Mouse (Mus musculus): ENCODE measurements around the gene Zfand2b.

Gene Zfand2b

DNA sequence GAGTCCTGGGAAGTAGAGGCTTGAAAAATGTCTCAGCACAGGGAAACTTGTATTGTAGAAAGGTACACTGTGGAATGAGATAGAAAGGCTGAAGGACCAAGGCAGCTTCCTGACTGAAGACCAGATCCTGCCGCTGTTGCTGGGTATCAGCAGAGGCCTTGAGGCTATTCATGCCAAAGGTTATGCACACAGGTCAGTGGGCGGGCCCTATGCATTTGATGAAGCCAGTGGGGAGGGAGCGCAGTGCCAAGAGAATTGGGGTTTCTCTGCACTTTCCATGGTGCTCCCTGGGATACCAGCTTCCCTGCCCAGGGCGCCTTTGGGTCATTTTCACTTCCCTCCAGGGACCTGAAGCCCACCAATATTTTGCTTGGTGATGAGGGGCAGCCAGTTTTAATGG, 44.1 kb downstream of the Zfand2b start:
- DNase-seq (ENCODE audit: low read depth, low spot score): no peak

DNA sequence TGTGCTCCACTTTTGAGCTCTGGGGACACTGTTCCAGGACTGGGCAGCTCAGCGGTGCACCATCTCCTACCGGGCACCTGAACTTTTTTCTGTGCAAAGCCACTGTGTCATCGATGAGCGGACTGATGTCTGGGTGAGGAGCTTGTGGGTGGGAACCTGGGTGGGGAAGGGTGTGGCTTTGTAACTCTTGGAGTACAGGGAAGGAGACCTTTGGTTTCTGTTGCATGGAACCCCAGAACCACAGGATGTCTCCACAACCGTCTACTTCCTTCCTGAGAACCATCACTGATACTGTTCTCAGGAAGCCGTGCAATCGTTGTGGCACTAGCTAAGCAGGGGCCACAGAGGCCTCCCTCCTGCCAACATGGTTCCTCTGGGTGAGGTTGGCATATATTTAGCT, 44.6 kb downstream of the Zfand2b start:
- DNase-seq (ENCODE audit: low read depth, low spot score): no peak

DNA sequence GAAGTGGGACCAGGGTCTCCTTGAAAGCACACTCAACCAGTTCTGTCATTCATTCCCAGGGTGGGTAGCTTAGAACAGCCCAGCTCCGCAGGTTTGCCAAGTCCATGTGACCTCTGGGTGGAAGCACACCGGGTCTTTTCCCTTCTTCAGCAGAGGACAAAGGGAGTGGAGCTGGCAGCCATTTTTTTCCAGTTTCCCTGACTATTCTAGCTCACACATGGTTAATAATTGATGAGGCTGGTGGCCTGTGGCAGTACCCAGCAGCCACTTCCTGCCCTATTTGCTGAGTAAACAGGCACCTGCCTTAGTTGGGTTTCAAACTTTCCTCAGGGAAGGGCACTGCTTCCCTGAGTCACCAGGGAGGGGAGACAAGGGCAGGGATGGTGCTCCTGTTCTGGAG, 46.0 kb downstream of the Zfand2b start:
- DNase-seq (ENCODE audit: low read depth, low spot score): no peak

DNA sequence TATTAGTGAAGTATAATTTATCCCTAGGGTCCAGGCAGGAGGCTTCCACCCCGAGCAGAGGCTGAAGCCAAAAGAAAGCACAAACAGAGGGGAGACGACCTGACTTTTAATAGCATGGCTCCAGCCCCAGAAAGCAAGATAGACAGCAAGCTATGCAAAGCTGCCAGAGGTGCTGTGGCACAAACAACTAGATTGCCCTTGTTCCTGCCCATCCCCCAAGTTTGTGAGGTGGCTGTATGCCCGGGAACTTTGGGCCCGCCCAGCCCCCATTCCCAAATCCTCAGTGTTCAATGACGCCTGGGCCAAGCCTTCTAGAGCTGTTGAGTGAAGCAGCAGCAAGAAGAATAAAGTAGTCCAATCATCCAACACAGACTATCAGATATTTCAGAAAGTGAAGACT, 46.4 kb downstream of the Zfand2b start:
- DNase-seq (ENCODE audit: low read depth, low spot score): peak; percentile 24

DNA sequence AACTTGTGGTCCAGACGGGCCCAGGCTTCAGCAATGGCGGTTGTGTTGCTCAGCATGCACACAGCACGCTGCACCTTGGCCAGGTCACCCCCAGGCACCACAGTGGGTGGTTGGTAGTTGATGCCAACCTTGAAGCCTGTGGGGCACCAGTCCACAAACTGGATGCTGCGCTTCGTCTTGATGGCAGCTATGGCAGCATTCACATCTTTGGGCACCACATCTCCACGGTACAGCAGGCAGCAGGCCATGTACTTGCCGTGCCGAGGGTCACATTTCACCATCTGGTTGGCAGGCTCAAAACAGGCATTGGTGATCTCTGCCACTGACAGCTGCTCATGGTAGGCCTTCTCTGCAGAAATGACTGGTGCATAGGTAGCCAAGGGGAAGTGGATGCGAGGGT, 47.3 kb downstream of the Zfand2b start:
- DNase-seq (ENCODE audit: low read depth, low spot score): no peak

DNA sequence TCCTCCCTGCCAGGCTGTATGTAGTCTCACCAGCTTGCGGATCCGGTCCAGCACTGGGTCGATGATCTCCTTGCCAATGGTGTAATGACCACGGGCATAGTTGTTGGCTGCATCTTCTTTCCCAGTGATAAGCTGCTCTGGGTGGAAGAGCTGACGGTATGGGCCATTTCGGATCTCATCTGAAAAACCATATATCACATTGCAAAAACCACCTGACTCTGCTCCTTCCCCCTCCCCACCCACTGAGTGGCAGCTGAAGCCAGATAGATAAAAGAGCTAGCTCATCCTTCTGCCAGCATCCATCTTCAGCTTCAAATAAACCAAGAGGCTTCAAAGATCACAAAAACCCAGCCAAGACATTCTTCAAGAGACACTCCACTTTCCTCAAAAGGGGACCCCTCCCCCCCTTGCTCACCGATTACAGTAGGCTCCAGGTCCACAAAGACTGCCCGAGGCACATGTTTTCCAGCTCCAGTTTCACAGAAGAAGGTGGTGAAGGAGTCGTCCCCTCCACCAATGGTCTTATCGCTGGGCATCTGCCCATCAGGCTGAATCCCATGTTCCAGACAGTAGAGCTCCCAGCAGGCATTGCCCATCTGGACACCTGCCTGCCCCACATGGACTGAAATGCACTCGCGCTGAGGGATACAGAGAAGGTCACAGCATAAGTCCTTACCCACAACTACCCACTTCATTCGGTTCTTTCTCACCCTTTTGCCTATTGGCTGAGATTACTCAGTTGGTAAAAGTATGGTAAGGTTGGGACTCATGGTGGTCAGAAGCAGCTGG, 48.5 kb downstream of the Zfand2b start:
- peak; percentile 64 for DNase-seq (ENCODE audit: low read depth, low spot score)

DNA sequence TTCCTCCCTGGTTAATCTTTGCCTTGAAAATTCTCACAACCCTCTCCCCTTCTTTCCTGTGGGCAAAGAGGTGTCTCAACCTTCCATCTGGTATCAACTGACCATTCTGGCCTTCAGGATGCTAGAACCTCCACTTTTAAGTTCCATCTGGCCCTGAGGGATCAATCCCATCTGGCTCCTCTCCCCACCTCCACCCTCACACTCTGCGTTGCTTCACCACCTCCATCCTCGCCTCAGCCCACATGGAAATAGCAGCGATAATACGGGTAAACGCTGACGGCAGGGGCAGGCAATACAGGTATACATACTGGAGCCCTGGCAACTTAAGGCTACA, 49.4 kb downstream of the Zfand2b start:
- DNase-seq (ENCODE audit: low read depth, low spot score): peak; percentile 87

DNA sequence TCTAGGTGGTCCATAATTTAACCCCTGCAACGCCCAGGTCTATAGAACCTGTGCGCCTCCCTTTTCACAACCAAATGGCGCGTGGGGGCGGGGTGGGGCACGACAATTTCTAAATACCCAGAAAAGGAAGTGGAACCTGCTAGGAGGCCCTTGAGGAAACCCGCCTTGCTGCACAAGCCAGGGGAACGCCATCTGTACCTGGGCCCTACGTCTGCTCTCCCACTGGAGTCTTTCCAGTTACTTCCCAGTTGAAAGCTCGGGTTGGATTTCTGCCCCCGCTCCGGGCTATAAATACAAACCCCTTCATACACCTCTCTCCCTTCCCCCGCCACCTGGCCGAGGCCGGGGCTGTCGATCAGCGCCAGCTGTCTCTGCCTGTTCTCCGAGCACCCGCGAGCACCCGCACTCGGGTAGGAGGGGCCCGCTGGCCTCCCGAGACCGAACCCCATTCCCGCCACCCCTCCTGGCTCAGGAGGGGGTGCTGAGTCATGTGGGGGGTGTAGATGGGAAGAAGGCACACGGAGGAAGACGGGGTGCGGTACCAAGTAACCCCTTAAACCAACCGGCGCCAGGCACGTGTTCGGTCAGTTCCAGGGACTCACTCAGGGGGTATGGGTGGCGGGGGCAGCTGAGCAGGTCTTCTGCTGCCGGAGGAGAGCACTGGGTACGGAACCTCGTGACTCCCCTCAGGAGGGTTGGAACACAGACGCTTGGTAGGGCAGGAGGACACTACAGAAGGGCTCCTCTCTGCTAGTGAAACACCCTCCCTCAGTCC, 50.0 kb downstream of the Zfand2b start:
- peak; percentile 98 for DNase-seq (ENCODE audit: low read depth, low spot score)

DNA sequence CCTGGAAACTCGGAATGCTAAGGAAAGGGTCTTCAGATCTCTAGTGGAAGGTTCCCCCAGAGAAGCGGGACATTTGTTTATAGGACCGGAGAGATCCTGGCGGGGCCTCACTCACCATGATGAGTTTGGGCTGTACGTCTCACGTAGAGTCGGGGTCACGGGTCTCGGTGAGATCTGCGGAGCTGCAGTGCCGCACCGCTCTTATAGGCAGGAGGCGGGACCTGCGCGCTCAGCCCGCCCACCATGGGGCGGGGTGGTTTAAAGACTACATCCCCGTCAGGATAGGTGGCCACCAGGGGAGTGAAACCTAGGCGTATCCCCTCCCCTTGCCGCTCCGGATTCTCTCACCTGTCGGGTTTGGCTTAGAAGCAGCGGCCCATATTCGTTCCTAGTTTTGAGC, 50.6 kb downstream of the Zfand2b start:
- peak; percentile 97 for DNase-seq (ENCODE audit: low read depth, low spot score)

DNA sequence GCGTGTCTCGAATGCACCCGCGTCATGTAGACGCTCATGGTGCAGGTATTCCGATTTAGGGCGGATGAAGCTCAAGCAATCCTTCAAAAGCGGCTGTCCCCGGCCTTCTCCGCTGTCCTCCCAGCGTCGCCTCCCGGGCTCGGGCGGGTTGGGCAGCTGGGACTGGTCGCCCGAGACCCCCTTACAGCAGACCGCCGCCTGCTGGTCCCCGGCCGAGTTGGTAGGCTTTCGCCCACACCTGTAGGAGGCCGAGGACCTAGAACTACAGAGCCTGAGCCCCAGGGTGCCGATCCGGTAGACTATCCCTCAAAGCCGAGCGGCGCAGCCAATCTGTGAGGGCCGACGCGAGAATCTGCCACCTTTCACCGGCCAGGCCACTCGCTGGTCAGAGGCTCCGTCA, 51.1 kb downstream of the Zfand2b start, which contains the start of gene Tuba4a:
Gene Tuba4a, minus strand, starts transcription at position 335 of the 400 bp plus-strand sequence.
- DNase-seq (ENCODE audit: low read depth, low spot score): peak; percentile 53

Measured in brain, adult 2 months (tissue).